8 mouse cellular contexts compared by ENCODE assay signal in the genomic region with DNA sequence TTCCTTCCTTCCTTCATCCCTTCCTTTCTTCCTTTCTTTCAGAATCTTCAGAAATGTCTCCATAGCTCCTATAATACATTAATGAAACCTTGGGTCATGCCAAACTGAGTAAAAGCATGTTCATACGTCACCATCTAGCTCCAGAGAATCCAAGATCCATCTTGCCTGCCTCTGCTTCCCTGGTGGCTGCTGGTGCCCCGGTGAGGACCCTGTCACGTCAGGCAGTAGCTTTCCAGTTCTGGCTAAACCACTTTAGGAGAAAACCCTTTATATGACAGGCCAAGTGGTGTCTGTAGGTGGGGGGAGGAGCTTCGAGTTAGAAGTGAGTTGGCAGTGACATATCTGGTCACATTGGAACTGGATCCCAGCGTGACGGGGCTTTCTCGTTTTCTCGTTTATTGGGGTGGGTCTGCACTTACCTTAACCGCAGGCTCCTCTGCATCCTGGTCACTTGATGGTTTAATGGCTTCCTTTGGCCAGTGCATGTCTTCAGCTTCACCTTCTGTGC. TPM values are rescaled to one million over a fixed set of nuclear protein-coding genes. Genes with fewer than 3 reads are reported as not detected.
DNase-seq lines count a peak whose midpoint lies in the region; ATAC-seq and TF ChIP-seq lines count a peak whose summit lies in the region.

Furin (minus strand) TSS at position 249 of the 508 bp plus-strand sequence.

- no peak within 1 kb of the TSS for H3K4me2 ChIP-seq in kidney, embryonic 15.5 days
- no peak within 1 kb of the TSS for H3K4me2 ChIP-seq in limb, embryonic 14.5 days (replicated peaks; ENCODE audit: low read depth, low read length, severe bottlenecking)
- no peak within 1 kb of the TSS for H3K4me2 ChIP-seq in hindbrain, embryonic 16.5 days (ENCODE audit: low read length)

- DNase-seq in kidney, adult 9 months, result no peak
- no peak for DNase-seq in adrenal gland, adult 8-10 months
- DNase-seq in limb, embryonic 14.5 days (ENCODE audit: low spot score), result no peak
- no peak for DNase-seq in ovary, postnatal 36 days (ENCODE audit: low spot score)
- DNase-seq in midbrain, embryonic 10.5 days (ENCODE audit: low spot score), result no peak

- H3K4me1 ChIP-seq in kidney, embryonic 15.5 days, result peaks cover 31% of the 10 kb centered on the region
- peaks cover 16% of the 10 kb centered on the region for H3K4me1 ChIP-seq in limb, embryonic 14.5 days (ENCODE audit: control insufficient read depth, insufficient read depth, low read length)
- peaks cover 14% of the 10 kb centered on the region for H3K4me1 ChIP-seq in hindbrain, embryonic 16.5 days (ENCODE audit: control insufficient read depth, insufficient read depth, low read depth, low read length)
- H3K4me1 ChIP-seq in midbrain, embryonic 10.5 days, result peaks cover 23% of the 10 kb centered on the region

- no peak within 1 kb of the TSS for H3K4me3 ChIP-seq in kidney, embryonic 15.5 days (replicated peaks)
- no peak within 1 kb of the TSS for H3K4me3 ChIP-seq in limb, embryonic 14.5 days (replicated peaks; ENCODE audit: low read length)
- H3K4me3 ChIP-seq in hindbrain, embryonic 16.5 days (ENCODE audit: low read length), result no peak within 1 kb of the TSS
- H3K4me3 ChIP-seq in midbrain, embryonic 10.5 days, result no peak within 1 kb of the TSS

- H3K36me3 ChIP-seq in kidney, embryonic 15.5 days, result no peaks in the 10 kb centered on the region
- H3K36me3 ChIP-seq in limb, embryonic 14.5 days (ENCODE audit: control insufficient read depth, insufficient read depth, low read length), result no peaks in the 10 kb centered on the region
- no peaks in the 10 kb centered on the region for H3K36me3 ChIP-seq in hindbrain, embryonic 16.5 days (ENCODE audit: control insufficient read depth, insufficient read depth, low read length)
- H3K36me3 ChIP-seq in midbrain, embryonic 10.5 days, result no peaks in the 10 kb centered on the region

- H3K27me3 ChIP-seq in kidney, embryonic 15.5 days, result peaks cover 11% of the 10 kb centered on the region; the same call in 1 of the 2 replicates
- no peaks in the 10 kb centered on the region for H3K27me3 ChIP-seq in limb, embryonic 14.5 days (ENCODE audit: control insufficient read depth, insufficient read depth, low read length)
- no peaks in the 10 kb centered on the region for H3K27me3 ChIP-seq in hindbrain, embryonic 16.5 days (replicated peaks; ENCODE audit: control insufficient read depth, insufficient read depth, low read length)
- H3K27me3 ChIP-seq in midbrain, embryonic 10.5 days (ENCODE audit: low read depth, poor library complexity, severe bottlenecking), result peaks cover 40% of the 10 kb centered on the region

- ATAC-seq in kidney, embryonic 15.5 days (replicated peaks; ENCODE audit: low FRiP score), result no peak
- ATAC-seq in granulocyte monocyte progenitor cell, adult 5-6 weeks (replicated peaks; ENCODE audit: poor library complexity, severe bottlenecking), result no peak
- ATAC-seq in limb, embryonic 14.5 days (ENCODE audit: low FRiP score, low read depth), result no peak
- no peak for ATAC-seq in hindbrain, embryonic 16.5 days

- H3K9me3 ChIP-seq in kidney, embryonic 15.5 days (replicated peaks), result no peaks in the 10 kb centered on the region
- H3K9me3 ChIP-seq in limb, embryonic 14.5 days (ENCODE audit: control insufficient read depth, low read length), result no peaks in the 10 kb centered on the region
- no peaks in the 10 kb centered on the region for H3K9me3 ChIP-seq in hindbrain, embryonic 16.5 days (ENCODE audit: control insufficient read depth, low read length)
- H3K9me3 ChIP-seq in midbrain, embryonic 10.5 days (replicated peaks), result no peaks in the 10 kb centered on the region

- no peak for TF ChIP-seq POLR2A in limb, embryonic 14.5 days (IDR thresholded peaks at IDR 0.05; ENCODE audit: borderline replicate concordance, extremely low read depth, insufficient read depth, insufficient read length)

- 56% methylated on average over 9 of the region's 9 CpGs for WGBS in kidney, embryonic 15.5 days
- WGBS in limb, embryonic 14.5 days, result 40% methylated on average over 9 of the region's 9 CpGs
- 79% methylated on average over 9 of the region's 9 CpGs for WGBS in hindbrain, embryonic 16.5 days
- 76% methylated on average over 9 of the region's 9 CpGs for WGBS in midbrain, embryonic 10.5 days

- H3K27ac ChIP-seq in kidney, embryonic 15.5 days, result 0 out of 2 replicates have a peak within 1 kb of the TSS, but pooled peaks have one; percentile 14
- H3K27ac ChIP-seq in limb, embryonic 14.5 days (replicated peaks; ENCODE audit: low read depth, low read length), result no peak within 1 kb of the TSS
- no peak within 1 kb of the TSS for H3K27ac ChIP-seq in hindbrain, embryonic 16.5 days (ENCODE audit: low read depth, low read length)
- H3K27ac ChIP-seq in midbrain, embryonic 10.5 days (replicated peaks), result no peak within 1 kb of the TSS

- no peak within 1 kb of the TSS for H3K9ac ChIP-seq in kidney, embryonic 15.5 days
- no peak within 1 kb of the TSS for H3K9ac ChIP-seq in limb, embryonic 14.5 days (ENCODE audit: low read depth, low read length, severe bottlenecking)
- no peak within 1 kb of the TSS for H3K9ac ChIP-seq in hindbrain, embryonic 16.5 days (ENCODE audit: low read depth, low read length)

RNA-seq across cellular contexts. Expression of gene Furin, which starts in this region (rescaled TPM):
- 12.9 and 13.5 TPM in 2 replicates for polyA plus RNA-seq in kidney, embryonic 15.5 days (2015; fragmentation: Nextera tagmentation; extraction: Ambion mirVana)
- total RNA-seq in adrenal gland, adult 8-10 months (2022), result 100 to 1,000 TPM; 153 to 192 (median 166) TPM
- 25.5 and 25.6 TPM in 2 replicates for total RNA-seq in granulocyte monocyte progenitor cell, adult 5-6 weeks (2014; fragmentation: Nextera tagmentation)
- 5.0 and 10.1 TPM in 2 replicates for total RNA-seq in granulocyte monocyte progenitor cell, adult 5-6 weeks (2017)
- 40.5 and 58.3 TPM in 2 replicates for polyA plus RNA-seq in limb, embryonic 14.5 days (2012; rRNA removed)
- polyA plus RNA-seq in limb, embryonic 14.5 days (2014; fragmentation: Nextera tagmentation; extraction: Ambion mirVana), result 17.0 and 19.8 TPM in 2 replicates
- polyA plus RNA-seq in hindbrain, embryonic 16.5 days (2015; fragmentation: Nextera tagmentation; extraction: Ambion mirVana), result 3.9 and 4.5 TPM in 2 replicates
- polyA plus RNA-seq in midbrain, embryonic 10.5 days (2016; fragmentation: Nextera tagmentation; extraction: Ambion mirVana), result 3.0 and 3.9 TPM in 2 replicates

Comparison
In these comparisons a context has a peak if more than half of its experiments do, and no peak if none do; other contexts are left out.
1. RNA of gene Furin (total RNA-seq): 153 to 192 TPM in adrenal gland, adult 8-10 months; 5.0 to 25.6 TPM in granulocyte monocyte progenitor cell, adult 5-6 weeks; every median in the first group is over 4 times any median in the second.